Mouse (Mus musculus): ENCODE measurements around the gene Gja10. TPM values are rescaled to one million over a fixed set of nuclear protein-coding genes. Genes with fewer than 3 reads are reported as not detected.

Gene Gja10
- polyA plus RNA-seq, 1 experiment from 2014 or later, result not detected

GRCm38 (mm10) chr4:32560246-32560645 lies 42.3 kb downstream of the Gja10 start:
- no peak overlapping the region for H3K9ac ChIP-seq (replicated peaks; ENCODE audit: low read depth, low read length)
- no peaks in the 10 kb centered on the region for H3K27me3 ChIP-seq (ENCODE audit: control insufficient read depth, insufficient read depth, low read length)
- peaks cover 4% of the 10 kb centered on the region; the same call in 1 of the 2 replicates for H3K36me3 ChIP-seq (ENCODE audit: control insufficient read depth, insufficient read depth, low read length)
- no peaks in the 10 kb centered on the region for H3K9me3 ChIP-seq (ENCODE audit: control insufficient read depth, low read depth, low read length)
- ATAC-seq (ENCODE audit: insufficient number of reproducible peaks, insufficient read depth, low FRiP score, low read depth), result no peak
- no peak overlapping the region for H3K4me2 ChIP-seq (replicated peaks; ENCODE audit: low read depth, low read length)
- H3K4me1 ChIP-seq (ENCODE audit: control insufficient read depth, insufficient read depth, low read length), result peaks cover 7% of the 10 kb centered on the region; the same call in 1 of the 2 replicates
- no peak overlapping the region for H3K27ac ChIP-seq (ENCODE audit: low read length)
- WGBS, result 14% methylated on average over 6 of the region's 6 CpGs
- H3K4me3 ChIP-seq (ENCODE audit: low read depth, low read length), result no peak overlapping the region

GRCm38 (mm10) chr4:32555506-32555905 lies 47.1 kb downstream of the Gja10 start:
- peaks cover 3% of the 10 kb centered on the region; the same call in 1 of the 2 replicates for H3K4me1 ChIP-seq (ENCODE audit: control insufficient read depth, insufficient read depth, low read length)
- no peak overlapping the region for H3K9ac ChIP-seq (replicated peaks; ENCODE audit: low read depth, low read length)
- H3K4me2 ChIP-seq (replicated peaks; ENCODE audit: low read depth, low read length), result no peak overlapping the region
- ATAC-seq (ENCODE audit: insufficient number of reproducible peaks, insufficient read depth, low FRiP score, low read depth), result no peak
- no peaks in the 10 kb centered on the region for H3K9me3 ChIP-seq (ENCODE audit: control insufficient read depth, low read depth, low read length)
- no peak overlapping the region for H3K27ac ChIP-seq (ENCODE audit: low read length)
- H3K4me3 ChIP-seq (ENCODE audit: low read depth, low read length), result no peak overlapping the region
- no peaks in the 10 kb centered on the region for H3K36me3 ChIP-seq (ENCODE audit: control insufficient read depth, insufficient read depth, low read length)
- H3K27me3 ChIP-seq (ENCODE audit: control insufficient read depth, insufficient read depth, low read length), result no peaks in the 10 kb centered on the region
- WGBS, result 86% methylated on average over 7 of the region's 7 CpGs

- Histone ChIP-seq H3K4me1 (ENCODE audit: control insufficient read depth, insufficient read depth, low read length) (no peaks in the 10 kb centered on the region), H3K9me3 (ENCODE audit: control insufficient read depth, low read depth, low read length) (no peaks in the 10 kb centered on the region), H3K27me3 (ENCODE audit: control insufficient read depth, insufficient read depth, low read length) (no peaks in the 10 kb centered on the region), H3K4me3 (ENCODE audit: low read depth, low read length) (no peak overlapping the region), H3K9ac (replicated peaks; ENCODE audit: low read depth, low read length) (no peak overlapping the region), H3K4me2 (replicated peaks; ENCODE audit: low read depth, low read length) (no peak overlapping the region), H3K36me3 (ENCODE audit: control insufficient read depth, insufficient read depth, low read length) (no peaks in the 10 kb centered on the region), H3K27ac (ENCODE audit: low read length) (no peak overlapping the region)
- WGBS, result 55% methylated on average over 4 of the region's 4 CpGs
- ATAC-seq (ENCODE audit: insufficient number of reproducible peaks, insufficient read depth, low FRiP score, low read depth), result no peak
These were observed 51.2 kb downstream of the Gja10 start for GRCm38 (mm10) chr4:32551337-32551736.

GRCm38 (mm10) chr4:32549150-32549549 lies 53.4 kb downstream of the Gja10 start:
- no peak overlapping the region for H3K27ac ChIP-seq (ENCODE audit: low read length)
- no peaks in the 10 kb centered on the region for H3K27me3 ChIP-seq (ENCODE audit: control insufficient read depth, insufficient read depth, low read length)
- H3K9me3 ChIP-seq (ENCODE audit: control insufficient read depth, low read depth, low read length), result no peaks in the 10 kb centered on the region
- 73% methylated on average over 1 of the region's 1 CpGs for WGBS
- H3K4me1 ChIP-seq (ENCODE audit: control insufficient read depth, insufficient read depth, low read length), result no peaks in the 10 kb centered on the region
- no peak overlapping the region for H3K9ac ChIP-seq (replicated peaks; ENCODE audit: low read depth, low read length)
- H3K4me2 ChIP-seq (replicated peaks; ENCODE audit: low read depth, low read length), result no peak overlapping the region
- no peaks in the 10 kb centered on the region for H3K36me3 ChIP-seq (ENCODE audit: control insufficient read depth, insufficient read depth, low read length)
- H3K4me3 ChIP-seq (ENCODE audit: low read depth, low read length), result no peak overlapping the region
- ATAC-seq (ENCODE audit: insufficient number of reproducible peaks, insufficient read depth, low FRiP score, low read depth), result no peak

Other genes starting within 250 kb of the Gja10 start
- gene Casp8ap2, start 12.7 kb upstream of the Gja10 start, polyA plus RNA-seq (2014; fragmentation: Nextera tagmentation; extraction: Ambion mirVana), result 50.2 and 57.1 TPM in 2 replicates
- 26.6 and 28.5 TPM in 2 replicates for gene Mdn1, start 54.4 kb upstream of the Gja10 start, polyA plus RNA-seq (2014; fragmentation: Nextera tagmentation; extraction: Ambion mirVana)
- gene Lyrm2, start 197.5 kb upstream of the Gja10 start, polyA plus RNA-seq (2014; fragmentation: Nextera tagmentation; extraction: Ambion mirVana), result 107 and 110 TPM in 2 replicates

Measured in stomach, embryonic 14.5 days (tissue).